Mouse (Mus musculus): Measurements from ENCODE around the gene Smyd3. TPM values are rescaled to one million over a fixed set of nuclear protein-coding genes. Genes with fewer than 3 reads are reported as not detected.

Smyd3 gene
- polyA plus RNA-seq, 1 experiment, result not detected

- Histone ChIP-seq H3K27ac (ENCODE audit: insufficient read depth, low read depth, low read length) (no peak overlapping the region), H3K4me1 (ENCODE audit: control insufficient read depth, insufficient read depth, low read length) (peaks cover 3% of the 10 kb centered on the region), H3K4me3 (ENCODE audit: insufficient read depth, low read depth, low read length) (no peak overlapping the region)
- TF ChIP-seq CTCF (IDR thresholded peaks at IDR 0.05; ENCODE audit: insufficient read depth, low read depth, low read length) (no peak), POLR2A (IDR thresholded peaks at IDR 0.05; ENCODE audit: insufficient read depth, low read depth, low read length) (no peak)
- 92% methylated on average over 8 of the region's 8 CpGs for WGBS
Measured at GRCm38 (mm10) chr1:179236217-179236840, 281.5 kb downstream of the Smyd3 start.

- WGBS, result 33% methylated on average over 13 of the region's 13 CpGs
- no peak overlapping the region for H3K27ac ChIP-seq (ENCODE audit: insufficient read depth, low read depth, low read length)
- TF ChIP-seq POLR2A (IDR thresholded peaks at IDR 0.05; ENCODE audit: insufficient read depth, low read depth, low read length), result no peak
- TF ChIP-seq CTCF (IDR thresholded peaks at IDR 0.05; ENCODE audit: insufficient read depth, low read depth, low read length), result peak; percentile 52
- peaks cover 3% of the 10 kb centered on the region for H3K4me1 ChIP-seq (ENCODE audit: control insufficient read depth, insufficient read depth, low read length)
- no peak overlapping the region for H3K4me3 ChIP-seq (ENCODE audit: insufficient read depth, low read depth, low read length)
Measured at GRCm38 (mm10) chr1:179231777-179232661, 285.8 kb downstream of the Smyd3 start.

DNA sequence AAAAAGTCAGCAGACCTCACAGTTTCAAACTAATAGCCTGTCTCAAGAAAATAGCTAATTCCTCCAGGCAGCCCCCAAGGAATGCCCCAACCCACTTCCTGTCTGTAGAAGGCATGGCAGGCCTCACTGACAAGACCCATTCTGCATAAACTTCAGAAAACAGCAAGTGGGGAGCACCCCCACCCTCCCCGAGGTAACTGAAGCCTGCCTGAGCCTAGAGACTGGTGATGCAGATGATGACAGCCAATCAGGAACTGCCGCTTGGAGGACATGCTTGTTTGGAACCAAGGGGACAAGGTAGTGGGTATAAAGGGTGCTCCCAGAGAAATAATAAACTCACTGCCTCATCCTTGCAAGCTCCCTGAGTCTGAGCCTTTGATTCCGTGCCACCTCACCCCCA is 288.3 kb downstream of the Smyd3 start:
- Histone ChIP-seq H3K27ac (ENCODE audit: insufficient read depth, low read depth, low read length) (no peak overlapping the region), H3K4me1 (ENCODE audit: control insufficient read depth, insufficient read depth, low read length) (peaks cover 3% of the 10 kb centered on the region), H3K4me3 (ENCODE audit: insufficient read depth, low read depth, low read length) (no peak overlapping the region)
- WGBS, result 83% methylated on average over 3 of the region's 3 CpGs
- TF ChIP-seq POLR2A (IDR thresholded peaks at IDR 0.05; ENCODE audit: insufficient read depth, low read depth, low read length) (no peak), CTCF (IDR thresholded peaks at IDR 0.05; ENCODE audit: insufficient read depth, low read depth, low read length) (no peak)

DNA sequence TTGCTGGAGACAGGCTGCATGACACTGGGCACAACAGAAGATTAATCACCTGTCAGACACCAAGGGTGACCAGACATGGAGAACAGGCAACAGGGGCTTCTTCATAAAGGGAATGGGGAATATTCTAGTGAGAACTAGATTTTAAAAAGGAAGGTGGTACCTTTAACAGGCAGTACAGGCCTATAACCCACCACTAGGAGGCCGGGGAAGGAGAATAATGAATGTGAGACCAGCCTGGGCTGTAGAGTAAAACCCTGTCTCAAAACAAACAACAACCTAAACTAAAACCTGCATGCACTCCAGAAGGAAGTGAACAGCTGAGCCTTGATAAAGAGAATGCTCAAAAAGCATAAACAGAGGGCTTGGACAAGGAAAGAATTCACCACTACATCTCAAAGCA is 297.6 kb downstream of the Smyd3 start:
- H3K27ac ChIP-seq (ENCODE audit: insufficient read depth, low read depth, low read length), result no peak overlapping the region
- WGBS, result 97% methylated on average over 1 of the region's 1 CpGs

DNA sequence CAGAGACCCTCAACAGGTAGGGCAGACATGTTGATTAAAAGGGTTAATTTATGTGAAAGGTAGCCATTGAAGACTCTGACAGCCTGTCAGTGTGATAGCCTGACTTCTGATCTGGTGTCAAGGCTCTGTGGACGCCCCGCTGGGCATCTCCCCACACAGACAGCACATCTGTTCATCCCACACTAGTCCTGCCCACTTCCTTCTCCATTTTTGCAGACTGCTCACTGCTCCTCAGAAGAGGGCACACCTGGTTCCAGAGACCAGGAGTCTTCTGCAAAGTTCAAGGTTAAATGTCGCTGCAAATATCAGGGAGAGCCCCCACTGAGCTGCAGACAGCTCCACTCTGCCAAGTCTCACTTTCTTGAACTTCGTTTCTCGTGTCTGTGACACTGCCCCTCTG is 299.8 kb downstream of the Smyd3 start:
- TF ChIP-seq CTCF (IDR thresholded peaks at IDR 0.05; ENCODE audit: insufficient read depth, low read depth, low read length), result no peak
- no peak for TF ChIP-seq POLR2A (IDR thresholded peaks at IDR 0.05; ENCODE audit: insufficient read depth, low read depth, low read length)
- Histone ChIP-seq H3K4me3 (ENCODE audit: insufficient read depth, low read depth, low read length) (no peak overlapping the region), H3K4me1 (ENCODE audit: control insufficient read depth, insufficient read depth, low read length) (no peaks in the 10 kb centered on the region), H3K27ac (ENCODE audit: insufficient read depth, low read depth, low read length) (no peak overlapping the region)
- WGBS, result 88% methylated on average over 5 of the region's 5 CpGs

More for the DNA sequence above, 297.6 kb downstream of the Smyd3 start:
- H3K4me3 ChIP-seq (ENCODE audit: insufficient read depth, low read depth, low read length), result no peak overlapping the region
- H3K4me1 ChIP-seq (ENCODE audit: control insufficient read depth, insufficient read depth, low read length), result no peaks in the 10 kb centered on the region
- TF ChIP-seq CTCF (IDR thresholded peaks at IDR 0.05; ENCODE audit: insufficient read depth, low read depth, low read length) (no peak), POLR2A (IDR thresholded peaks at IDR 0.05; ENCODE audit: insufficient read depth, low read depth, low read length) (no peak)

DNA sequence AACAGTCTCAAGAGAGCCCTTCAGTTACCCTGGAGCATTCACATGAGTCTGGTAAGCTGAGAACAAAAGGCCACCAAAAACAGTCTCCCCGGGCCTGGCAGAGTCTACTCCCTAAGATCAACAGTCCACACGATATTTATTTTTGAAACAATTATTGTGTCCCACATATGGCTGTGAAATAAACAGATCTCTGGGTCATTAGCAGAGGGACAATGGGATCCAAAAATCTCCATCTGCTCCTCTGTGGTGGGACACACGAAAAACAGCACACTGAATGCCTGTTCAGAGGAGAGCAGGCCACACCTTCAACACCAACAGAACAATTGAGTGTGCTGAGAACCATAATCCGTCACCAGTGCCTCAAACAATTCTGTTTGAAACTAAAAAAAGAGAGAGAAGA is 300.8 kb downstream of the Smyd3 start:
- TF ChIP-seq POLR2A (IDR thresholded peaks at IDR 0.05; ENCODE audit: insufficient read depth, low read depth, low read length) (no peak), CTCF (IDR thresholded peaks at IDR 0.05; ENCODE audit: insufficient read depth, low read depth, low read length) (no peak)
- Histone ChIP-seq H3K27ac (ENCODE audit: insufficient read depth, low read depth, low read length) (no peak overlapping the region), H3K4me3 (ENCODE audit: insufficient read depth, low read depth, low read length) (no peak overlapping the region), H3K4me1 (ENCODE audit: control insufficient read depth, insufficient read depth, low read length) (no peaks in the 10 kb centered on the region)
- WGBS, result 61% methylated on average over 4 of the region's 4 CpGs

GRCm38 (mm10) chr1:179213381-179213780 is 304.5 kb downstream of the Smyd3 start:
- WGBS, result 90% methylated on average over 9 of the region's 9 CpGs
- Histone ChIP-seq H3K4me1 (ENCODE audit: control insufficient read depth, insufficient read depth, low read length) (peaks cover 1% of the 10 kb centered on the region), H3K4me3 (ENCODE audit: insufficient read depth, low read depth, low read length) (no peak overlapping the region), H3K27ac (ENCODE audit: insufficient read depth, low read depth, low read length) (no peak overlapping the region)
- TF ChIP-seq CTCF (IDR thresholded peaks at IDR 0.05; ENCODE audit: insufficient read depth, low read depth, low read length) (no peak), POLR2A (IDR thresholded peaks at IDR 0.05; ENCODE audit: insufficient read depth, low read depth, low read length) (no peak)

DNA sequence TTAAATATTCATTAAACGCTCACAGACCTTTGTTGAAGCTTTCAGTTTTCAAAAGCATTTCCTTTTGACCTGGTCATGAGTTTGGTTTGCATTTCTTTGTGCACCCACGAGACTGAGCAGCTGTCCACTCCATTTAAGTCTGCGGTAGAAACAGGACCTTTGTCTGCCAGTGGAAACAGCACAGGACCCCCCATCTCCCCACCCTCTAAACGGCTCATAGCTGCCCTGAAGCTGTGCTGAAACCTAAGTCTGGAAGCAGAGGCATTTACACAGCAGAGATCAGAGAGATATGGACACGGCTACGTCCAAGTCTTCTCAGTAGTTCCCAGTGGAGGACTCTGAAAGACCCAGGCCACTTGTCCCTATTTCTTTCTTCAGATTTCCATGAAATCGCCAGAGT is 305.5 kb downstream of the Smyd3 start:
- WGBS, result 73% methylated on average over 7 of the region's 7 CpGs
- Histone ChIP-seq H3K27ac (ENCODE audit: insufficient read depth, low read depth, low read length) (no peak overlapping the region), H3K4me3 (ENCODE audit: insufficient read depth, low read depth, low read length) (no peak overlapping the region), H3K4me1 (ENCODE audit: control insufficient read depth, insufficient read depth, low read length) (peaks cover 5% of the 10 kb centered on the region)
- TF ChIP-seq POLR2A (IDR thresholded peaks at IDR 0.05; ENCODE audit: insufficient read depth, low read depth, low read length) (no peak), CTCF (IDR thresholded peaks at IDR 0.05; ENCODE audit: insufficient read depth, low read depth, low read length) (no peak)

- no peak overlapping the region for H3K27ac ChIP-seq (ENCODE audit: insufficient read depth, low read depth, low read length)
- WGBS, result 93% methylated on average over 4 of the region's 4 CpGs
- no peak overlapping the region for H3K4me3 ChIP-seq (ENCODE audit: insufficient read depth, low read depth, low read length)
- TF ChIP-seq POLR2A (IDR thresholded peaks at IDR 0.05; ENCODE audit: insufficient read depth, low read depth, low read length) (no peak), CTCF (IDR thresholded peaks at IDR 0.05; ENCODE audit: insufficient read depth, low read depth, low read length) (no peak)
- H3K4me1 ChIP-seq (ENCODE audit: control insufficient read depth, insufficient read depth, low read length), result peaks cover 5% of the 10 kb centered on the region
Measured at GRCm38 (mm10) chr1:179211313-179211712, 306.5 kb downstream of the Smyd3 start.

All from olfactory bulb, adult 2 months (tissue).